Mouse (Mus musculus): ENCODE results near the gene Srrm3. TPM values are rescaled to one million over a fixed set of nuclear protein-coding genes. Genes with fewer than 3 reads are reported as not detected.

The Srrm3 gene
- total RNA-seq, 2 experiments from 2014 or later, result 87.6 to 91.5 TPM

GRCm38 (mm10) chr5:135868653-135869052 is 62.0 kb downstream of the Srrm3 start:
- intact Hi-C loops (cut with DNase I), result no loop called here
- no peak for DNase-seq

GRCm38 (mm10) chr5:135869661-135870423 is 63.2 kb downstream of the Srrm3 start:
- intact Hi-C loops (cut with DNase I), result no loop called here
- no peak for DNase-seq

- DNase-seq, result no peak
- intact Hi-C loops (cut with DNase I), result no loop called here
Measured at GRCm38 (mm10) chr5:135870505-135870904, 63.8 kb downstream of the Srrm3 start.

- DNase-seq, result no peak
- intact Hi-C loops (cut with DNase I), result no loop called here
Measured at GRCm38 (mm10) chr5:135872996-135873395, 66.3 kb downstream of the Srrm3 start.

GRCm38 (mm10) chr5:135873753-135874152 is 67.1 kb downstream of the Srrm3 start:
- intact Hi-C loops (cut with DNase I), result no loop called here
- no peak for DNase-seq

- peak; percentile 64 for DNase-seq
- intact Hi-C loops (cut with DNase I), result no loop called here
Measured at GRCm38 (mm10) chr5:135877180-135877579, 70.5 kb downstream of the Srrm3 start.

GRCm38 (mm10) chr5:135877831-135878231 is 71.1 kb downstream of the Srrm3 start:
- DNase-seq, result peak; percentile 61
- intact Hi-C loops (cut with DNase I), result no loop called here

- intact Hi-C loops (cut with DNase I), result no loop called here
- DNase-seq, result peak; percentile 78
Measured at GRCm38 (mm10) chr5:135879449-135880158, 72.9 kb downstream of the Srrm3 start.

GRCm38 (mm10) chr5:135884641-135885040 is 78.0 kb downstream of the Srrm3 start:
- intact Hi-C loops (cut with DNase I), result no loop called here
- no peak for DNase-seq

- DNase-seq, result peak; percentile 26
- intact Hi-C loops (cut with DNase I), result no loop called here
Measured at GRCm38 (mm10) chr5:135887675-135888102, 81.0 kb downstream of the Srrm3 start, which contains the start of gene Hspb1. TSS of gene Hspb1 (plus strand) at chr5:135887919.

GRCm38 (mm10) chr5:135888405-135889215 is 81.9 kb downstream of the Srrm3 start:
- intact Hi-C loops (cut with DNase I), result no loop called here
- DNase-seq, result no peak

- intact Hi-C loops (cut with DNase I), result no loop called here
- no peak for DNase-seq
Measured at GRCm38 (mm10) chr5:135890323-135890722, 83.6 kb downstream of the Srrm3 start.

- intact Hi-C loops (cut with DNase I), result no loop called here
- no peak for DNase-seq
Measured at GRCm38 (mm10) chr5:135890920-135891319, 84.2 kb downstream of the Srrm3 start.

- DNase-seq, result no peak
- intact Hi-C loops (cut with DNase I), result no loop called here
Measured at GRCm38 (mm10) chr5:135892589-135893351, 86.1 kb downstream of the Srrm3 start.

GRCm38 (mm10) chr5:135894958-135895357 is 88.3 kb downstream of the Srrm3 start:
- no peak for DNase-seq

GRCm38 (mm10) chr5:135898028-135898427 is 91.3 kb downstream of the Srrm3 start:
- intact Hi-C loops (cut with DNase I), result no loop called here
- peak; percentile 67 for DNase-seq

More at GRCm38 (mm10) chr5:135894958-135895357, 88.3 kb downstream of the Srrm3 start:
- intact Hi-C loops (cut with DNase I), result no loop called here

- DNase-seq, result no peak
- intact Hi-C loops (cut with DNase I), result no loop called here
Measured at GRCm38 (mm10) chr5:135898995-135899394, 92.3 kb downstream of the Srrm3 start.

- DNase-seq, result no peak
- intact Hi-C loops (cut with DNase I), result no loop called here
Measured at GRCm38 (mm10) chr5:135899833-135900232, 93.1 kb downstream of the Srrm3 start.

- intact Hi-C loops (cut with DNase I), result no loop called here
- DNase-seq, result peak; percentile 10
Measured at GRCm38 (mm10) chr5:135900701-135901100, 94.0 kb downstream of the Srrm3 start.

GRCm38 (mm10) chr5:135901354-135902095 is 94.8 kb downstream of the Srrm3 start:
- intact Hi-C loops (cut with DNase I), result no loop called here
- DNase-seq, result peak; percentile 12

Data from left cerebral cortex, postnatal 4 days (tissue).